ENCODE assay signal across 9 mouse cellular contexts in the genomic region with DNA sequence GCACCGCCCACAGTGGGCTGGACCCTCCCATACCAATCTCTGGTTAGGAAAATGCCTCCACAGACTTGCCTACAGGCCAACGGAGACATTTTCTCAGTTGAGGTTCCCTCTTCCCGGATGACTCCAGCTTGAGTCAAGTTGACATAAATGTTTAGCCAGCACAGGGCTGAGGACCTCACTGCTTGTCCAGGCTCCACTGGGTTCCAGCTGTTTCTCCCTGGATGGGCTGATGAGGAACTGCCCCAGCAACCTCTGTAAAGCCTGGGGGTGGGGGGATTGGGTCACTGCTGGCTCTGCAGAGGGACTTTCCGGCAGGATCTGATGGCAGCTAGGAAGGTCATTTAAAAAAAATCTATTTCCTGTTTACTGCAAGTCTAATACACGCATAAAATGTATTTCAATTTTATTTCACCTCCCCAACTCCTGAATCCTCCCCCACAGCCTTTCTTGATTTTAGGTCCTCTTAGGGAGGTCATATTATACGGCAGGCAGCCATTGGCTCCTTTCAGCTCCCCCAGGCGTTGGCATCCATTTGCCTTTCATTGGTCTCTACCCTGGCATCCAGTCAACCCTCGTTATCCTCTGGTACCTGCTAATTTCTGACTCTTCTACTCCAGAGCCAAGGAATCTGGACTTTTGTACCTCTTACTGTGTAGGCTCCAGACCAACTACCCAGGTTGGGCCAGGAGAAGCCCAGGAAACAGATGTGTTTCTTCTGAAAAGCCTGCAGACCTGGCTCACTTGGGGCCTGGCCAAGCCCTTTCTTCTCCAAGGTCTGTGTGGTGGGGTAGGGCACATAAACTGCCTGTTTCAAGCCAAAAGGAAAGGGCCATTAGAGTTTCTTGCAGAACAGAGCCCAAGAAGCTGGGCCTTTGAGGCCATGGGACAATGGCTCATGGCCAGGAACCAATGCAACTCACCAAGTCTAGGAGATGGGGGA. TPM values are rescaled to one million over a fixed set of nuclear protein-coding genes. Genes with fewer than 3 reads are reported as not detected.
DNase-seq lines count a peak whose midpoint lies in the region; ATAC-seq and TF ChIP-seq lines count a peak whose summit lies in the region.
"Had no signal": no experiment of that assay in that cellular context is flagged by ENCODE, and none has a peak within 500 bp of the region (broad histone marks: within the 10 kb centered on the region; RNA-seq: fewer than 3 reads in every experiment).

No protein-coding gene starts in this region.

- H3K27ac ChIP-seq in midbrain, postnatal 0 days (ENCODE audit: low read depth, low read length), result no peak overlapping the region
- H3K27ac ChIP-seq in midbrain, embryonic 11.5 days (ENCODE audit: low read depth, low read length), result no peak overlapping the region
- peak overlapping the region; percentile 59 for H3K27ac ChIP-seq in kidney, embryonic 16.5 days (ENCODE audit: low read length)
- peak overlapping the region; percentile 37 for H3K27ac ChIP-seq in testis, adult 2 months (ENCODE audit: control insufficient read depth, insufficient read depth, low read depth, low read length)
- H3K27ac ChIP-seq: forebrain, embryonic 13.5 days had no signal

- DNase-seq in adrenal gland, postnatal 36 days, result peak; percentile 62 to 67
- no peak for DNase-seq in adrenal gland, adult 18-20 months (ENCODE audit: low spot score in 2 of 2)
- peak; percentile 27 for DNase-seq in midbrain, postnatal 0 days (ENCODE audit: low spot score)
- DNase-seq in midbrain, embryonic 11.5 days (ENCODE audit: low spot score, missing footprints), result no peak
- DNase-seq in yolk sac, embryonic 10.5 days (ENCODE audit: low spot score), result no peak
- DNase-seq in gastrocnemius, postnatal 10 days, result no peak

- H3K4me3 ChIP-seq in midbrain, postnatal 0 days (ENCODE audit: low read depth, low read length), result no peak overlapping the region
- no peak overlapping the region for H3K4me3 ChIP-seq in midbrain, embryonic 11.5 days (ENCODE audit: low read depth, low read length)
- no peak overlapping the region for H3K4me3 ChIP-seq in kidney, embryonic 16.5 days (ENCODE audit: low read length)
- no peak overlapping the region for H3K4me3 ChIP-seq in testis, adult 2 months (ENCODE audit: control insufficient read depth, low read depth, low read length)
- H3K4me3 ChIP-seq: forebrain, embryonic 13.5 days had no signal

- ATAC-seq in midbrain, postnatal 0 days (ENCODE audit: low FRiP score), result no peak
- no peak for ATAC-seq in midbrain, embryonic 11.5 days (ENCODE audit: low FRiP score)
- ATAC-seq in kidney, embryonic 16.5 days (ENCODE audit: low FRiP score, low TSS enrichment), result no peak
- ATAC-seq: forebrain, embryonic 13.5 days had no signal

- no peak for TF ChIP-seq POLR2A in testis, adult 2 months (IDR thresholded peaks at IDR 0.05; ENCODE audit: control insufficient read depth, low read depth, low read length)

- H3K9ac ChIP-seq in midbrain, postnatal 0 days (replicated peaks; ENCODE audit: low read length, poor library complexity, severe bottlenecking), result no peak overlapping the region
- no peak overlapping the region for H3K9ac ChIP-seq in midbrain, embryonic 11.5 days (ENCODE audit: low read length)
- H3K9ac ChIP-seq in kidney, embryonic 16.5 days (replicated peaks; ENCODE audit: low read length), result no peak overlapping the region
- H3K9ac ChIP-seq: forebrain, embryonic 13.5 days had no signal

- H3K9me3 ChIP-seq in midbrain, postnatal 0 days (ENCODE audit: low read length), result no peaks in the 10 kb centered on the region
- H3K9me3 ChIP-seq in midbrain, embryonic 11.5 days (ENCODE audit: control insufficient read depth, low read length), result no peaks in the 10 kb centered on the region
- no peaks in the 10 kb centered on the region for H3K9me3 ChIP-seq in kidney, embryonic 16.5 days (ENCODE audit: low read length)
- H3K9me3 ChIP-seq: forebrain, embryonic 13.5 days had no signal

- no peaks in the 10 kb centered on the region for H3K27me3 ChIP-seq in midbrain, postnatal 0 days (ENCODE audit: insufficient read depth, low read length)
- H3K27me3 ChIP-seq in midbrain, embryonic 11.5 days (ENCODE audit: control insufficient read depth, insufficient read depth, low read length), result no peaks in the 10 kb centered on the region
- H3K27me3 ChIP-seq in kidney, embryonic 16.5 days (ENCODE audit: insufficient read depth, low read length), result no peaks in the 10 kb centered on the region
- no peaks in the 10 kb centered on the region for H3K27me3 ChIP-seq in testis, adult 2 months (ENCODE audit: control insufficient read depth, insufficient read depth, low read length)
- H3K27me3 ChIP-seq: forebrain, embryonic 13.5 days had no signal

- H3K36me3 ChIP-seq in midbrain, postnatal 0 days (ENCODE audit: insufficient read depth, low read length), result no peaks in the 10 kb centered on the region
- no peaks in the 10 kb centered on the region for H3K36me3 ChIP-seq in midbrain, embryonic 11.5 days (ENCODE audit: control insufficient read depth, insufficient read depth, low read length)
- H3K36me3 ChIP-seq in kidney, embryonic 16.5 days (ENCODE audit: insufficient read depth, low read length), result no peaks in the 10 kb centered on the region
- no peaks in the 10 kb centered on the region for H3K36me3 ChIP-seq in testis, adult 2 months (ENCODE audit: control insufficient read depth, insufficient read depth, low read length)

- no peaks in the 10 kb centered on the region for H3K4me1 ChIP-seq in midbrain, postnatal 0 days (ENCODE audit: insufficient read depth, low read length)
- 0 out of 2 replicates have a peak, but pooled peaks cover 2% of the 10 kb centered on the region for H3K4me1 ChIP-seq in midbrain, embryonic 11.5 days (ENCODE audit: control insufficient read depth, insufficient read depth, low read length)
- H3K4me1 ChIP-seq in kidney, embryonic 16.5 days (ENCODE audit: insufficient read depth, low read length), result peaks cover 38% of the 10 kb centered on the region
- peaks cover 12% of the 10 kb centered on the region for H3K4me1 ChIP-seq in testis, adult 2 months (ENCODE audit: control insufficient read depth, insufficient read depth, low read length)

- H3K4me2 ChIP-seq in midbrain, postnatal 0 days (ENCODE audit: low read depth, low read length, poor library complexity, severe bottlenecking), result no peak overlapping the region
- no peak overlapping the region for H3K4me2 ChIP-seq in midbrain, embryonic 11.5 days
- H3K4me2 ChIP-seq in kidney, embryonic 16.5 days (replicated peaks; ENCODE audit: low read depth, low read length), result no peak overlapping the region
- H3K4me2 ChIP-seq: forebrain, embryonic 13.5 days had no signal

- no peak for TF ChIP-seq CTCF in midbrain, postnatal 0 days (IDR thresholded peaks at IDR 0.05)
- no peak for TF ChIP-seq CTCF in testis, adult 2 months (IDR thresholded peaks at IDR 0.05; ENCODE audit: control insufficient read depth, insufficient read depth, insufficient replicate concordance, low read depth, low read length)

- WGBS in midbrain, postnatal 0 days, result 82% methylated on average over 8 of the region's 8 CpGs
- 92% methylated on average over 8 of the region's 8 CpGs for WGBS in midbrain, embryonic 11.5 days
- WGBS in kidney, embryonic 16.5 days, result 71% methylated on average over 8 of the region's 8 CpGs

RNA-seq across cellular contexts. Expression of gene A4galt, which starts 42.4 kb away (rescaled TPM):
- 10 to 100 TPM in 1 of 2 experiments, 1 to 10 TPM in 1; 6.6 to 10.9 TPM for total RNA-seq in adrenal gland, postnatal 36 days (2021)
- 1 to 10 TPM; 5.5 to 8.6 TPM for total RNA-seq in adrenal gland, adult 18-20 months (2021)
- 7.9 and 8.6 TPM in 2 replicates for total RNA-seq in midbrain, postnatal 0 days (2014; rRNA removed)
- polyA plus RNA-seq in midbrain, postnatal 0 days (2015; fragmentation: Nextera tagmentation; extraction: Ambion mirVana), result 5.1 and 5.6 TPM in 2 replicates
- 1.4 and 1.6 TPM in 2 replicates for polyA plus RNA-seq in midbrain, embryonic 11.5 days (2014; fragmentation: Nextera tagmentation; extraction: Ambion mirVana)
- polyA plus RNA-seq in kidney, embryonic 16.5 days (2015; fragmentation: Nextera tagmentation; extraction: Ambion mirVana), result 22.9 and 26.8 TPM in 2 replicates
- polyA plus RNA-seq in testis, adult 2 months (2012; rRNA removed), result 2.3 and 3.0 TPM in 2 replicates
- total RNA-seq in gastrocnemius, postnatal 10 days (2021), result 1 to 10 TPM; 5.3 to 7.0 TPM

RNA-seq across cellular contexts. Expression of gene Arfgap3, which starts 56.1 kb away (rescaled TPM):
- 10 to 100 TPM; 31.2 to 38.4 TPM for total RNA-seq in adrenal gland, postnatal 36 days (2021)
- total RNA-seq in adrenal gland, adult 18-20 months (2021), result 10 to 100 TPM; 22.1 to 24.5 TPM
- 41.8 and 44.0 TPM in 2 replicates for total RNA-seq in midbrain, postnatal 0 days (2014; rRNA removed)
- polyA plus RNA-seq in midbrain, postnatal 0 days (2015; fragmentation: Nextera tagmentation; extraction: Ambion mirVana), result 36.4 and 36.8 TPM in 2 replicates
- 36.1 and 37.9 TPM in 2 replicates for polyA plus RNA-seq in midbrain, embryonic 11.5 days (2014; fragmentation: Nextera tagmentation; extraction: Ambion mirVana)
- polyA plus RNA-seq in kidney, embryonic 16.5 days (2015; fragmentation: Nextera tagmentation; extraction: Ambion mirVana), result 39.2 and 41.1 TPM in 2 replicates
- 139 and 142 TPM in 2 replicates for polyA plus RNA-seq in testis, adult 2 months (2012; rRNA removed)
- 10 to 100 TPM; 12.3 to 16.0 TPM for total RNA-seq in gastrocnemius, postnatal 10 days (2021)

Comparison
In these comparisons a context has a peak if more than half of its experiments do, and no peak if none do; other contexts are left out.
1. DNase-seq: peak in adrenal gland, postnatal 36 days (2 of 2) and midbrain, postnatal 0 days (single experiment); none in adrenal gland, adult 18-20 months (0 of 2), midbrain, embryonic 11.5 days (single experiment), yolk sac, embryonic 10.5 days (single experiment) and gastrocnemius, postnatal 10 days (single experiment).
2. H3K27ac ChIP-seq: peak in kidney, embryonic 16.5 days (single experiment) and testis, adult 2 months (single experiment); none in midbrain, postnatal 0 days (single experiment) and midbrain, embryonic 11.5 days (single experiment).